Mouse (Mus musculus) CH12.LX (cell line): ENCODE measurements at regions not wholly inside any gene's neighbourhood (a gene's known extent, or its start where the extent isn't known, plus 50 kb on each side); places are given as distances from the start of the nearest gene placed in this dataset.

ENCODE experiments used
- CTCF ChIP-seq, 2 experiments: IDR thresholded peaks in 1 of 2; conservative IDR thresholded peaks in 1 of 2; 2 replicates each; pipeline ENCODE4 v1.5.1; 2011 to 2012; ENCODE audit warnings: low read depth in 2 of 2, low read length in 2 of 2, improper control_type of control experiment in 1 of 2, inconsistent platforms in 1 of 2, mild to moderate bottlenecking in 1 of 2, moderate library complexity in 1 of 2
- EP300 ChIP-seq: IDR thresholded peaks from 2 replicates; pipeline ENCODE4 v1.6.1; 2011; ENCODE audit warnings: low read length, improper control_type of control experiment
- IRF4 ChIP-seq: IDR thresholded peaks from 2 replicates; pipeline ENCODE4 v1.6.1; 2014; ENCODE audit warnings: low read depth, mild to moderate bottlenecking, inconsistent platforms, low read length, improper control_type of control experiment
- MAZ ChIP-seq: IDR thresholded peaks from 2 replicates; pipeline ENCODE4 v1.6.1; 2012; ENCODE audit warnings: low read depth, mild to moderate bottlenecking, inconsistent platforms, low read length, improper control_type of control experiment, moderate library complexity
- POLR2A ChIP-seq: IDR thresholded peaks from 2 replicates; pipeline ENCODE4 v1.6.1; 2011; ENCODE audit warnings: low read depth, mild to moderate bottlenecking, improper control_type of control experiment, low read length
- POLR2AphosphoS2 ChIP-seq: IDR thresholded peaks from 2 replicates; pipeline ENCODE4 v1.6.1; 2011; ENCODE audit warnings: low read depth, low read length, improper control_type of control experiment
- SMC3 ChIP-seq: IDR thresholded peaks from 2 replicates; pipeline ENCODE4 v1.6.1; 2011; ENCODE audit warnings: low read depth, low read length, improper control_type of control experiment
- UBTF ChIP-seq: IDR thresholded peaks from 2 replicates; pipeline ENCODE4 v1.6.1; 2012; ENCODE audit warnings: low read depth, mild to moderate bottlenecking, inconsistent platforms, low read length, improper control_type of control experiment, moderate library complexity
- USF1 ChIP-seq: IDR thresholded peaks from 2 replicates; pipeline ENCODE4 v1.6.1; 2014; ENCODE audit warnings: low read depth, mild to moderate bottlenecking, inconsistent platforms, low read length, improper control_type of control experiment
- USF2 ChIP-seq: conservative IDR thresholded peaks from 2 replicates; pipeline ENCODE4 v1.6.1; 2011; ENCODE audit warnings: low read depth, low read length, improper control_type of control experiment

DNA sequence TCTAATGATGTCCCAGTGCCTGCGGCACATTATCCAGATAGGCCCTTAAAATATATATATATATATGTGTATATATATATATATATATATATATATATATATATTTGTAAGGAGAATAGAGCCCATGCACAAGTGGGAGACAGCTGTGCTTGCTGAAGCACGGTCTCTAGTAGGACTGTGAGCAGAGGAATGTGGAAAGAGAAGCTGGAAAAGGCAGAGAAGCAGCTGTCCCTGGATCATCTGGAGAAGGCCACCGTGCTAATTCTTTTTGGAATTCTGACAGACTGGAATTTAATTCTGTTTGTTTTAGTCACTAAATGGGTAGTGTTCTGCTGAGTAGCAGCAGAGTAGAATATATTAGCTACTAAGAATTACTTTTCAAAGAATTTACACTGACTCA is 370.4 kb upstream of the Tle4 start:
- no peak for TF ChIP-seq MAZ
- no peak for TF ChIP-seq UBTF
- TF ChIP-seq EP300 = no peak
- no peak for TF ChIP-seq SMC3
- no peak for TF ChIP-seq POLR2A
- no peak for TF ChIP-seq POLR2AphosphoS2
- no peak for TF ChIP-seq USF1
- TF ChIP-seq CTCF (conservative IDR thresholded peaks at IDR 0.05 in 1 of 2, IDR thresholded peaks at IDR 0.05 in 1 of 2; ENCODE audit: low read depth in 2 of 2, low read length in 2 of 2) = no peak
- TF ChIP-seq USF2 = no peak
- no peak for TF ChIP-seq IRF4
